Mouse (Mus musculus): Measurements from ENCODE around the gene Gpr176.

DNA sequence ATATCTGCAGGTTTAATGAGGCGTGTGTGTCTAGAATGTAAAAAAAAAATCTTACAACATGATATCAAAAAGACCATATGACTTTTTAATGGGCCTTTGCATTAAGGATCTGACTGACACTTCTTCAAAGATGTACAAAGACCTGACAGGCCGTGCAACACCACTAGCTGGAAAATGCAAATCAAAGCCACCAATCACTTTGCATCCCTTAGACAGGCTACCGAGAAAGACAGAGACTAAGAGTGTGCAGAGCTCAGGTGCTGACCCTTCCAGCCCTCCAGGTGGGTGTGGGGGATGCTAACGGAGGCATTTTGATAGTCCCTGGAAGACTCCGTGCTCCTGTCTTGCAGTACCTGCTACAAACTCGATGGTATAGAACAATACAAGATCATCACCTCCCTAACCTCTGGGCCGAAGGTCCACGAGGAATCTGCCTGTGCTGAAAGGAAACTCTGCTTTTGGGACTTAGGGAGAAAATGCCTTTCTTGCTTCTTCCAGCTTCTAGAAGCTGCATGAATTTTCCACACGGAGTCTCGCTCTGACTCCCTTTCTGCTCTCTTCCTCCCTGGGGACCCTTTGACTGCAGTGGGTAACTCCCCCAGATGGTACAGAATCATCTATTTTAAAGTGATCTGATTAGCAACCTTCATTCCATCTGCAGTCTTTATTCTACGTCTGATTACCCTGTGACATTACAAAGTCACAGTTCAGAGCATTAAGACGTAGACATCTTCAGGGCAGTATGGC is 57.4 kb downstream of the Gpr176 start:
- TF ChIP-seq ZNF384 (IDR thresholded peaks at IDR 0.05; ENCODE audit: low read depth, low read length) (no peak), MAFK (IDR thresholded peaks at IDR 0.05; ENCODE audit: insufficient read depth, low read depth, low read length) (no peak)

All from ES-E14 (cell line).